Mouse (Mus musculus) spleen, adult 2 months (tissue): ENCODE measurements around the gene Casq1.

Experiments used
- CTCF ChIP-seq: fragments of 200-500 bp; IDR thresholded peaks from 2 replicates; pipeline ENCODE4 v1.5.1; 2011; ENCODE audit warnings: mild to moderate bottlenecking, inconsistent platforms; ENCODE audit not compliant: insufficient read depth, insufficient read length, insufficient replicate concordance; ENCODE audit errors: extremely low read depth
- POLR2A ChIP-seq: fragments of 200-500 bp; IDR thresholded peaks from 2 replicates; pipeline ENCODE4 v1.6.1; 2011; ENCODE audit warnings: low read depth, low read length, inconsistent platforms

DNA sequence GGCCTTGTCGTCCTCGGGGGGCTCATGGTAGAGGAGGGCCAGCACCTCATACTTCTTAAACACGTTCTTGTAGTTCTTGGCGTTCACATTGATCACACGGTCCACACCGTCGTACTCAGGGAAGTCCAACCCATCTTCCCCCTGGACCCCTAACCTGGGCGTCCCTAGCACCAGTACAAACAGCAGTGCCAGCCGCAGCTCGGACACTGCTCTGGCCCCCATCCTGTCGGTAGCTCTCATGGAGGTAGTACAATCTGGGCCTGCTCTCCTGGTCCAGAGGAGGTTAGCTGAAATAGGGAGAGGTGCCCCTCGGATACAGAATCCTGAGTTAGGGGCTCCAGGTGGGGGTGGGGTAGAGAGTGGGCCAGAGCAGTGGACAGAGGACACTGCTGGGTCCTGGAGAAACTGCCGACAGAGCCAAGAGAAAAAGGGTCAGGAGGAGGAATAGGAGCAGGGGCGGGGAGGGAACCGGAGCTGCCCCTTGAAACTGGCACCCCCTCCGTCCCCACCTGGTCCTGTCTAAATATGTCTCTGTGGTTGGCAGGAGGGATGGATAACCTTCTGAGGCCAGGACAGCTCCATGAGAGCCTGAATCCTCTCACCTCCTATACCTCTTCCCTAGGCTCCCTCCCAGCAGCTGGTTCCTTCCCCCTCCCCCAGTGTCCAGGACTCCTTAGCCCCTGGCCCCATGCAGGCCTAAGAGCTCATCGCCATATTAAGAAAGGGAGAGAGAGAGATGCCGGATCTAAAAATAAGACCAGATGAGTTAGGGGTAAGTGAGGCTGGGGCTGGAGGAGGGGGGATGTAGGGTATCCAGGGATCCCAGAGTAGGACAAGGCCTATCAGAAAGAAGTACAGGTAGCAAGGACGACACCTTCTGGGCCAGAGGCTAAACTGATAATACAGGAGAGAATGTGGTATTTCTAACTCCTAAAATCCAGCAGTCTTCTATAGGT lies at the start of gene Casq1:
- TF ChIP-seq CTCF (no peak), POLR2A (no peak)
